Mouse (Mus musculus): ENCODE data around the gene Pklr. TPM values are rescaled to one million over a fixed set of nuclear protein-coding genes. Genes with fewer than 3 reads are reported as not detected.

Pklr gene
- total and polyA plus RNA-seq, 2 experiments, result 91.1 to 512 TPM

DNA sequence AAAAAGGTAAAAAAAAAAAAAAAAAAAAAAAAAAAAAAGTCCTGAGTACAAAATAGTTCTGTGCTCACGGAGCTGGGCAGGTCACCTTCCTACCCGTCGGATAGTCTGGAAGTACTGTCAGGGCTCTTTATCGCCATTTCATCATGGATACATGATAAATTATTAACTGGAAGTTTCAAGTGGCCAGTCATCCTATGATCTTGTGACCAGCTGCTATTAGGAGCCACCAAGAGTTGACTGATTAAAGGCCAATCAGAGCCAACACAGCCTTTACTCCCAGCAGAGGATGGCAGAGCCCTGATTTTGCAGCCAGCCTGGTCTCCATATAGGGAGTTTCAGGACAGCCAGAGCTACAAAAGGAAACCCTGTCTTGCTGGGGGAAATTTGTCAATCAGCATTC, 22.9 kb upstream of the Pklr start:
- H3K9ac ChIP-seq (ENCODE audit: low read depth, low read length), result peak overlapping the region; percentile 37; the same call in 1 of the 2 replicates
- no peak overlapping the region for H3K4me3 ChIP-seq (ENCODE audit: insufficient read depth, low read depth, low read length)
- H3K27me3 ChIP-seq (ENCODE audit: control insufficient read depth, insufficient read depth, low read length), result no peaks in the 10 kb centered on the region
- H3K27ac ChIP-seq (replicated peaks; ENCODE audit: insufficient read depth, low read depth, low read length), result peak overlapping the region; percentile 99
- H3K4me1 ChIP-seq (ENCODE audit: control insufficient read depth, insufficient read depth, low read length), result peaks cover 7% of the 10 kb centered on the region; the same call in 1 of the 2 replicates
- DNase-seq (ENCODE audit: extremely low read depth, low read depth, low spot score), result peak; percentile 99
- no peaks in the 10 kb centered on the region for H3K36me3 ChIP-seq (ENCODE audit: control insufficient read depth, insufficient read depth, low read length)
- 37% methylated on average over 4 of the region's 4 CpGs for WGBS
- H3K79me2 ChIP-seq (ENCODE audit: control insufficient read depth, insufficient read depth, low read length), result no peaks in the 10 kb centered on the region
- TF ChIP-seq POLR2A (IDR thresholded peaks at IDR 0.05; ENCODE audit: extremely low read depth, insufficient read depth, low read length) (0 out of 2 replicates have a peak, but pooled peaks have one; percentile 28), CTCF (IDR thresholded peaks at IDR 0.05; ENCODE audit: low read depth, low read length) (no peak)

DNA sequence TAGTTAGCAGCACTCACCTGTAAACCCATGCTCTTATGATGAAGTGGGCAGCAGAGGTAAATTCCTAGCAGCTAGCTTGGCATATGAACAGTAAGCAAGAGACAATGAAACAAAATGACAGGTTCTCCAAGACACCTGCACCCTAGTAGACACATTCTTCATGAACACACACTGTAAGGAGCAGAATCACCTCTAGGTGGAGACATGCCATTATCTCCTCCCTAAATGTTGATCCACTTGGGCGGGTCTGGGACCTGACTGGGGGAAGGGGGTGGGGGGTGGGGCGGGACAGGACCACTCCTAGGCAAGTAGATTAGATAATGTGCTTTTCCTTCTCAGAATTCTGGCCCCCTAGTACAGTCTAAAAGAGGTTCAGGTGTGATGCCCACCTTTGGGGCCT, 20.4 kb upstream of the Pklr start:
- H3K36me3 ChIP-seq (ENCODE audit: control insufficient read depth, insufficient read depth, low read length), result no peaks in the 10 kb centered on the region
- no peaks in the 10 kb centered on the region for H3K79me2 ChIP-seq (ENCODE audit: control insufficient read depth, insufficient read depth, low read length)
- H3K27ac ChIP-seq (replicated peaks; ENCODE audit: insufficient read depth, low read depth, low read length), result no peak overlapping the region
- H3K9ac ChIP-seq (ENCODE audit: low read depth, low read length), result no peak overlapping the region
- peaks cover 3% of the 10 kb centered on the region; the same call in 1 of the 2 replicates for H3K4me1 ChIP-seq (ENCODE audit: control insufficient read depth, insufficient read depth, low read length)
- H3K4me3 ChIP-seq (ENCODE audit: insufficient read depth, low read depth, low read length), result no peak overlapping the region
- peak; percentile 63 for DNase-seq (ENCODE audit: extremely low read depth, low read depth, low spot score)
- 15% methylated on average over 2 of the region's 2 CpGs for WGBS
- TF ChIP-seq POLR2A (IDR thresholded peaks at IDR 0.05; ENCODE audit: extremely low read depth, insufficient read depth, low read length) (no peak), CTCF (IDR thresholded peaks at IDR 0.05; ENCODE audit: low read depth, low read length) (peak; percentile 48)
- no peaks in the 10 kb centered on the region for H3K27me3 ChIP-seq (ENCODE audit: control insufficient read depth, insufficient read depth, low read length)

DNA sequence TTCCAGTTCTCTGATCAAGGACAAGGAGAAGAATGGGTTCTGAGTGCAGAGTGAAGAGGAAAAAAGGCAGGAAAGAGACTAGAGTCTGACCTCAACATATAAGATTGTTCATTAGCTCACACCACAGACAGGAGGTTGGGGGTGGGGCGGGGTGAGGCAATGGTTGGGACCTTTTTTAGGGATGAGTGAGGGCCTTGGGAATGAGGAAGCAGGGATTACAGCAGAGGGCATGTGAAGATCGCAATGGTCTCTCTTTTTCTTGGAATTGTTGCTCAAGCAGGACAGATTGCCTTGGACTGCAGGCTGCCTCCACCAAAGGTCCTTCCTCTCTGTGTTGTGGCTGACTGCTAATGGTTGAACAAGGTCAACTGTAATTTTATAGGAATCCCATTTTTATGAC, 12.6 kb upstream of the Pklr start:
- WGBS, result 51% methylated on average over 2 of the region's 2 CpGs
- TF ChIP-seq POLR2A (IDR thresholded peaks at IDR 0.05; ENCODE audit: extremely low read depth, insufficient read depth, low read length) (no peak), CTCF (IDR thresholded peaks at IDR 0.05; ENCODE audit: low read depth, low read length) (no peak)
- no peak for DNase-seq (ENCODE audit: extremely low read depth, low read depth, low spot score)

DNA sequence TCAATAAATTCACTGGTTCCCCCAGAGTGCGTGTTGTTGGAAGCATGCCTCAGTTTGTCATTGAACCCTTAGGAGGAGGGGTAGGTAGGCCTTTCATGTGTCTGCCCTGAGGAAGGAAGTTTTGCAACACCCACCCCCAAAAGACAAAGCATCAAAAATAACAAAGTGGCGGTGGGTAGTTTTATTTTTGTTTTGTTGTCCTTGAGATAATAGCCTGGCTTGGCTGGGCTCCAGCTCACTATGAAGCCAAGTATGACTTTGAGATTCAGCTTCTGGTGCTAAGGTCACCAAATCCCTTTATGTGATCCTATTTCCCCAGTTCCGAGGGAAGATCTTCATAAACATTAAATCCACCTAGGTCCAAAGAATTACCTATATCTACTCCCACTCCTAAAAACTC, 11.7 kb upstream of the Pklr start:
- Histone ChIP-seq H3K36me3 (ENCODE audit: control insufficient read depth, insufficient read depth, low read length) (no peaks in the 10 kb centered on the region), H3K9ac (ENCODE audit: low read depth, low read length) (no peak overlapping the region), H3K79me2 (ENCODE audit: control insufficient read depth, insufficient read depth, low read length) (no peaks in the 10 kb centered on the region), H3K27ac (replicated peaks; ENCODE audit: insufficient read depth, low read depth, low read length) (no peak overlapping the region), H3K4me1 (ENCODE audit: control insufficient read depth, insufficient read depth, low read length) (no peaks in the 10 kb centered on the region), H3K4me3 (ENCODE audit: insufficient read depth, low read depth, low read length) (no peak overlapping the region), H3K27me3 (ENCODE audit: control insufficient read depth, insufficient read depth, low read length) (no peaks in the 10 kb centered on the region)
- DNase-seq (ENCODE audit: extremely low read depth, low read depth, low spot score), result no peak
- TF ChIP-seq CTCF (IDR thresholded peaks at IDR 0.05; ENCODE audit: low read depth, low read length), result no peak
- TF ChIP-seq POLR2A (IDR thresholded peaks at IDR 0.05; ENCODE audit: extremely low read depth, insufficient read depth, low read length), result no peak
- WGBS, result 30% methylated on average over 3 of the region's 3 CpGs

More for the DNA sequence above, 12.6 kb upstream of the Pklr start:
- Histone ChIP-seq H3K36me3 (ENCODE audit: control insufficient read depth, insufficient read depth, low read length) (no peaks in the 10 kb centered on the region), H3K4me1 (ENCODE audit: control insufficient read depth, insufficient read depth, low read length) (no peaks in the 10 kb centered on the region), H3K4me3 (ENCODE audit: insufficient read depth, low read depth, low read length) (no peak overlapping the region), H3K27me3 (ENCODE audit: control insufficient read depth, insufficient read depth, low read length) (no peaks in the 10 kb centered on the region), H3K9ac (ENCODE audit: low read depth, low read length) (no peak overlapping the region), H3K79me2 (ENCODE audit: control insufficient read depth, insufficient read depth, low read length) (no peaks in the 10 kb centered on the region), H3K27ac (replicated peaks; ENCODE audit: insufficient read depth, low read depth, low read length) (no peak overlapping the region)

GRCm38 (mm10) chr3:89125981-89126380, 10.0 kb upstream of the Pklr start:
- WGBS, result 98% methylated on average over 3 of the region's 3 CpGs
- H3K4me1 ChIP-seq (ENCODE audit: control insufficient read depth, insufficient read depth, low read length), result no peaks in the 10 kb centered on the region
- H3K9ac ChIP-seq (ENCODE audit: low read depth, low read length), result no peak overlapping the region
- no peak for TF ChIP-seq CTCF (IDR thresholded peaks at IDR 0.05; ENCODE audit: low read depth, low read length)
- no peak for TF ChIP-seq POLR2A (IDR thresholded peaks at IDR 0.05; ENCODE audit: extremely low read depth, insufficient read depth, low read length)
- DNase-seq (ENCODE audit: extremely low read depth, low read depth, low spot score), result no peak
- H3K79me2 ChIP-seq (ENCODE audit: control insufficient read depth, insufficient read depth, low read length), result no peaks in the 10 kb centered on the region
- no peaks in the 10 kb centered on the region for H3K27me3 ChIP-seq (ENCODE audit: control insufficient read depth, insufficient read depth, low read length)
- no peak overlapping the region for H3K4me3 ChIP-seq (ENCODE audit: insufficient read depth, low read depth, low read length)
- no peak overlapping the region for H3K27ac ChIP-seq (replicated peaks; ENCODE audit: insufficient read depth, low read depth, low read length)
- no peaks in the 10 kb centered on the region for H3K36me3 ChIP-seq (ENCODE audit: control insufficient read depth, insufficient read depth, low read length)

GRCm38 (mm10) chr3:89129908-89130307, 6.0 kb upstream of the Pklr start:
- no peaks in the 10 kb centered on the region for H3K27me3 ChIP-seq (ENCODE audit: control insufficient read depth, insufficient read depth, low read length)
- TF ChIP-seq POLR2A (IDR thresholded peaks at IDR 0.05; ENCODE audit: extremely low read depth, insufficient read depth, low read length) (no peak), CTCF (IDR thresholded peaks at IDR 0.05; ENCODE audit: low read depth, low read length) (no peak)
- H3K36me3 ChIP-seq (ENCODE audit: control insufficient read depth, insufficient read depth, low read length), result no peaks in the 10 kb centered on the region
- H3K4me1 ChIP-seq (ENCODE audit: control insufficient read depth, insufficient read depth, low read length), result peaks cover 13% of the 10 kb centered on the region
- H3K79me2 ChIP-seq (ENCODE audit: control insufficient read depth, insufficient read depth, low read length), result no peaks in the 10 kb centered on the region
- no peak overlapping the region for H3K4me3 ChIP-seq (ENCODE audit: insufficient read depth, low read depth, low read length)
- no peak overlapping the region for H3K27ac ChIP-seq (replicated peaks; ENCODE audit: insufficient read depth, low read depth, low read length)
- H3K9ac ChIP-seq (ENCODE audit: low read depth, low read length), result no peak overlapping the region
- no peak for DNase-seq (ENCODE audit: extremely low read depth, low read depth, low spot score)
- 85% methylated on average over 3 of the region's 3 CpGs for WGBS
